Mouse (Mus musculus): Measurements from ENCODE around the gene Ephb1.

Gene Ephb1

GRCm38 (mm10) chr9:102354561-102354973 is at the start of gene Ephb1:
Gene Ephb1, minus strand, starts transcription at chr9:102354693.
- in situ Hi-C loops (cut with MboI, MseI), result loop anchor here (10.0 to 25.0 kb wide), 2 partner anchors 667 to 1040 kb away; no protein-coding TSS in a partner anchor

GRCm38 (mm10) chr9:102403086-102404021 is 48.9 kb upstream of the Ephb1 start:
- in situ Hi-C loops (cut with MboI, MseI), result loop anchor here (10.0 kb wide), 1 partner anchor 111 kb away; no protein-coding TSS in a partner anchor

DNA sequence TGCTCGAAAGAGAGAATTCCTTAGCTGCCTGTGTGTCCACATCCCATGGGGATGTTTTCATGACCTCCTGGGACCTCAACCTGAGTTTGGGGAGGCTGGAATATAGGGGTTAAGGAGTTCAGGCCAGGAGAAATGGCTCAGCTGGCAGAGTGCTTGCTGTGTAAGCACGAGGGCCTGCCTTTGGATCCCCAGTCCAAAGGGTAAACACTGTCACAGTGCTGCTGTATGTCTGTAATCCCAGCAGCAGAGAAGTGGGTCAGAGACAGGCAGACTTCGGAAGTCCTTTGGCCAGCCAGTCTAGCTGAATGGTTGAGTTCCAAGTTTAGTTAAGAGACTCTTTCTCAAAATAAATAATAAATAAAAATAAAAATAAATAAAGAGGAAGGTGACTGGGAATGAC is 48.2 kb upstream of the Ephb1 start:
- in situ Hi-C loops (cut with MboI, MseI), result loop anchor here (10.0 kb wide), 1 partner anchor 112 kb away; no protein-coding TSS in a partner anchor

- in situ Hi-C loops (cut with MboI, MseI), result no loop called here
Observed at GRCm38 (mm10) chr9:102388266-102388665, 33.8 kb upstream of the Ephb1 start.

DNA sequence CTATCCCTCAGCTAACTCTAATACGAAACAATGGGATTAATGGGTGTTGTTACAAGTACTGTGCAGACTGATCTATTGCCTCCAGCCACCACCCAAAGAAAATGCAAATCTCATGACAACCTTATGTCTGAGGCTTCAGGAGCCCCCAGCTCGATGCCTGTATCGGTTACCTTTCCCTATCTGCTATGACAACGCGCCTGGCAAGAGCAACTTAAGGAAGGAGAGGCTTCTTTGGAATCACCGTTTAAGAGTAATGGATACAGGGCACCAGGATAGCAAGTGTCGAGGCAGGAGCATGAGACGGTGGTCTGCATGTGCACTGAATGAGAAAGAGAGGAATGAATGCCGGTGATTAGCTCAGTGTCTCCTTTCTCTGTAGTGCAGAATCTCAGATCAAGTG is 32.3 kb upstream of the Ephb1 start:
- in situ Hi-C loops (cut with MboI, MseI), result no loop called here

- in situ Hi-C loops (cut with MboI, MseI), result no loop called here
Observed at GRCm38 (mm10) chr9:102380235-102380634, 25.7 kb upstream of the Ephb1 start.

DNA sequence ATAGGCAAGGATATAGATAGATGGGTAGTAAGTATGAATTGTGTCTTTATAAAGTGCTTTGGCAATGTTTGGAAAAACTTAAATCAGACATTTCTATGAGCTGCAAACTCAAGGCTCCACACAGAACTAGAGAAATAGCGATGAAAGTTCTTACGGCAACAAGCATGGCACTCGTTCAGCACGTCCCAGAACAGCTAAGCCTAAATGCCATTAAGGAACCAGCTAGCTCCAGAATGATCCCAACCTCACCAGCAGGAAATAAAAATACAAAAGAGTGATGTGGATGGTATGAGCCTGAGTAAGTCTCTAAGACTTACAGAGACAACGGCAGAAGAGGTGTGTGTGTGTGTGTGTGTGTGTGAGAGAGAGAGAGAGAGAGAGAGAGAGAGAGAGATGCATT is 20.2 kb upstream of the Ephb1 start:
- in situ Hi-C loops (cut with MboI, MseI), result loop anchor here (25.0 kb wide), 1 partner anchor 687 kb away; no protein-coding TSS in a partner anchor

GRCm38 (mm10) chr9:102373886-102374285 is 19.4 kb upstream of the Ephb1 start:
- in situ Hi-C loops (cut with MboI, MseI), result loop anchor here (25.0 kb wide), 1 partner anchor 687 kb away; no protein-coding TSS in a partner anchor

DNA sequence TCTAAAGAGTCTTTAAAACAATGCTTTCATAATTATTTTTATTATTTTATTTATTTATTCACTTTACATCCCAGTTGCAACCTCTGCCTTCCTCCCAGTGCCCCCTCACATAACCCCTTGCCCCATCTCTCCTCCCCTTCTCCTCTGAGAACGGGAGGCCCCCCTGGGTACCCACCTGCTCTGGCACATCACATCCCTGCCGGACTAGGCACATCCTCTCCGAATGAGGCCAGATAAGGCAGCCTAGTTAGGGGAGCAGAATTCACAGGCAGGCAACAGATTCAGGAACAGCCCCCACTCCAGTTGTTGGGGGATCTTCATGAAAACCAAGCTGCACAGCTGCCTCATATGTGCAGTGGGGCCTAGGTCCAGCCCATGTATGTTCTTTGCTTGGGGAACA is 17.4 kb upstream of the Ephb1 start:
- in situ Hi-C loops (cut with MboI, MseI), result loop anchor here (25.0 kb wide), 1 partner anchor 685 kb away; no protein-coding TSS in a partner anchor

DNA sequence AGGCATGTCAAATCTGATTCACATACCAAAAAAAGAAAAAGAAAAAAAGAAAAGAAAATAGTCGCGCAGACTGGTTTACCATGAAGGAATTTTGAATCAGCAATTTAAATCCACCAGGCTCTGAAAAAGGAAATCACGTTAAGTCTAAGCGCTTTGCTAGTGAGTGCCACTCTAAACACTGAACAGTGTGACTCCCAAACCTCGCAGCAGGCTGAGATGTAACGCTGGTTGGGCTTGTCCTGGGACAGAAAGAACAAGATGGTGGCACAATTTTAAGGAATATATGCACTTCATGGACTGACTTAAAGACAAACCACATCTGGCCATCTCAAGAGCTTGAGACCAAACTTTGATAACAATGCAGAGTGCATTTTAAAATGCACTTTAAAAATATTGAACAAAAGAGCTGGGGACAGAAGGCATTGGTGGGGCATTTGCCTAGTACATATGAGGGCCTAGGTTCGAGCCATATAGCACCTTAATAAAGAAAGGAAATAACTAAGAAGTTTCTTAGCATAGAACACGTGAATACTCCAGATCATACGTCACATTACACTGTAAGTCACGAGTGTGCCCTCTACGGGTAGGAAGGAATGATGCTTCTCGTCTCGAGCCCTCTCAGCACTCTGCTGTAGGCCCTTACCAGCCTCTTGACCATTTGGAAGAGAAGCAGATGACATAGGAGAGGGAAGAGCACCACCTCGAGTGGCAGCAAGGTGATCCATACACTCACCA is 16.7 kb upstream of the Ephb1 start:
- in situ Hi-C loops (cut with MboI, MseI), result loop anchor here (25.0 kb wide), 1 partner anchor 684 kb away; no protein-coding TSS in a partner anchor

DNA sequence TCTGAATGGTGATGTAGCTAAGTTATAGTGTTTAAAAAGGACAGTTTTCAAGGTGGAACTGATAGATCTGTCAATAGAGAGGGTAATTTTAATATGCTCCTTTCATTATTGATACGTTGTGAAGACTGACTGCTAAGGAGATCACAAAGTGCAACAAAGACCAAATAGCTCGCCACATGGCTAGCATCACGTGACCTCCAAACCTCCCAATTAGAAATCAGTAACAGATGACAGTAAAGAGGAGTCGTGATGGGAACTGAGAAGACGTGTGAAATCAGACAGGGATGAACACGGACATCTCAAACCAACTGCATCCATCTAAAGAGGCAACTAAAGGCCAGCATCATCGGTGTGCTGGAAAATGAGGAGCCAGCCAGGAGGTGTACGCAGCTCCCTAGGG is 15.6 kb upstream of the Ephb1 start:
- in situ Hi-C loops (cut with MboI, MseI), result loop anchor here (25.0 kb wide), 1 partner anchor 683 kb away; no protein-coding TSS in a partner anchor

GRCm38 (mm10) chr9:102369141-102369540 is 14.6 kb upstream of the Ephb1 start:
- in situ Hi-C loops (cut with MboI, MseI), result loop anchor here (25.0 kb wide), 1 partner anchor 682 kb away; no protein-coding TSS in a partner anchor

- in situ Hi-C loops (cut with MboI, MseI), result loop anchor here (25.0 kb wide), 1 partner anchor 680 kb away; no protein-coding TSS in a partner anchor
Observed at GRCm38 (mm10) chr9:102367796-102368195, 13.3 kb upstream of the Ephb1 start.

GRCm38 (mm10) chr9:102365536-102365935 is 11.0 kb upstream of the Ephb1 start:
- in situ Hi-C loops (cut with MboI, MseI), result loop anchor here (25.0 kb wide), 1 partner anchor 678 kb away; no protein-coding TSS in a partner anchor

DNA sequence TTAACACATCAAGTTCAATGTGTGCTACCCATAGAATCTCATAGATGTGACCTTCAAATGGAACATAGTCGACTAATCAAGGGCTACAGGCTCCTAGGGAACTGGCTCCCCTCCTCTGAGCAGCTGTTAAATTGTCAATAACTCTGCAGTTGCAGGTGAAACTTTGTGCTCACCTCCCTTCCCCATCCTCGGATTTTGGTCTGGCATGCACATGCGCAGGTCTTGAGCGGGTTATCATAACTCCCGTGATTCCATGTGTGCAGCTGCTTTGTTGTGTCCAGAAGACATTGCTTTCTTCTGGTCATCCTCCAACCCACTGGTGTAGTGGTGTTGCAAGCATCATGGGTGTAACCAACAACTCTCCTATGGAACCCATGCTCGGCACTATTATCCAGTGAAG is 4.8 kb upstream of the Ephb1 start:
- in situ Hi-C loops (cut with MboI, MseI), result loop anchor here (10.0 to 25.0 kb wide), 2 partner anchors 672 to 1045 kb away; no protein-coding TSS in a partner anchor

- in situ Hi-C loops (cut with MboI, MseI), result loop anchor here (10.0 to 25.0 kb wide), 2 partner anchors 671 to 1044 kb away; no protein-coding TSS in a partner anchor
Observed at GRCm38 (mm10) chr9:102358711-102359110, 4.2 kb upstream of the Ephb1 start.

GRCm38 (mm10) chr9:102358011-102358410 is 3.5 kb upstream of the Ephb1 start:
- in situ Hi-C loops (cut with MboI, MseI), result loop anchor here (10.0 to 25.0 kb wide), 2 partner anchors 671 to 1043 kb away; no protein-coding TSS in a partner anchor

DNA sequence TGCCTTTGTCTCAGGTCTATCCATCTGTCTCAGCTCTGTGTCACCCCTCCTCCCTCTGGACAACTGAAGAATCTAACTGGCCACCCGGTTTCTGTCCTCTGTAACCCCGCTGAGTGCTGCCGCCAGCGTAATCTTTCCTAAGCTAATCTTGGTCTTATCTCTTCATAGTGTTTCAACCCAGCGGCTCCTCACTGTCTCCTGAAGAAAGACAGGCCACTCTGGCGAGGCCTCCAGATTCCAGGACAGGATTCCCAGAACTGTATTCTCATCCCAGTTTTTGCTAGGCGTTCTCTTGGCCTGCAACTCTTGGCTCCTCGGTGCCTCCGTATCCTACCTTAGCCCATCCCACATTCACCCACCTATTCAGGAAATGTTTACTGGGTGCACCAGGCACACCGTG is 2.0 kb upstream of the Ephb1 start:
- in situ Hi-C loops (cut with MboI, MseI), result loop anchor here (10.0 to 25.0 kb wide), 2 partner anchors 669 to 1042 kb away; no protein-coding TSS in a partner anchor

DNA sequence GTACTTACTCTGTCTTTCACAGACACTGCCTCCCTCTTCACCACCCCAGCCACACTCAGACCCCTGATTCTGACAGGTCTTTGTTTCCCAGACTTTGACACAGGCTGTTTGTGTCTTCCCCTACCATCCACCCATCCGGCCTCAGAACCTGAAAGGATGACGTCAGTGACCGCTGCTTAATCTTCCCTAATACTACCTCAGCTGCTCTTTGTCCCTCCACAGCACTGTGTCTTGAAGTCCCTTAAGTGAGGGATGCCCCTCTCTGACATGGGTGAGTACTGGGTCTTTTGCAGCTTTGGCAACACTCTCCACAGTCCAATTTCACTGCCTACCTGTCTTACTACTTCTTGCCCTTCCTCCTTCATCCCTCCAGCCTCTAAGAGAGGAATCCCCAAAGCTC is 1.2 kb upstream of the Ephb1 start:
- in situ Hi-C loops (cut with MboI, MseI), result loop anchor here (10.0 to 25.0 kb wide), 2 partner anchors 668 to 1041 kb away; no protein-coding TSS in a partner anchor

DNA sequence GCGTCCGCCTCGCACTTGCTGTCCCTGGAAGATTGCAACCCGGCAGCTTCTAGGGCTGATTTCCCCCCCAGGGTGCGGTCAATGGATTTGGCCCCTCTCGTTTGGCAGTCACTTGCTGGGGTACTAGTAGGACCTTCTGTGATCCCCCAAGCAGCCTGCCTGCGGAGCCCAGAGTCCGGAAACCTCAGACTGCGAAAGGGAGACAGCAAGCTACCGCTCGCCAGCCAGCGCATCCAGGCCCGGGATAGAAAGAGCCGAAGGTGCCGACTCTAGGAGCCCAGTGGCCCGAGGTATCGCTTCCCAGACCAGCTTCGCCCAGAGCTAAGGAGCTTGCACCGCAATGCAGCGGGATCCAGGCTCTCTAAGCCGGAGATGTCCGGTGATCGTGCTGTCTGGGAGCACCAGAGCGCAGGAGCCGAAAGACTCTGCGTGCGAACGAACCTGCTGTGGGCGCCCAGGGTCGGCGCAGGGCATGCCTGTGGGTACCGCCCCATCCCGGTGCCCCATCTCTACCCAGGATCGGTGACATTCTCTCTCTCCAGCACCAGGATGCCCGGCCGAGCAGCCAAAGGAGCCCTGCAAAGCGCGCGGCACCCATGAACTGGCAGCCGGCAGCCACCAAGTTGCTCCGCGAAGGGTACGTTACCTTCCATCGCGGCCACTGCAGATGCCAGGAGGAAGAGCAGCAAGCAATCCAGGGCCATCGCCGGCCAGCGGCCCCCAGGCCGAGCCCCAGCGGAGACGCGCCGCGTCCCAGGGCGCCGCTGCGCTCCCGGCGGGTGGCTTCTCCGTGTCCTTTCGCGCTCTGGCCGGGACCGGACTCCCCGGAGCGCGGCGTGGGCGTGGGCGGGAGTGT is 629 bp downstream of the Ephb1 start:
- in situ Hi-C loops (cut with MboI, MseI), result loop anchor here (10.0 to 25.0 kb wide), 2 partner anchors 667 to 1039 kb away; no protein-coding TSS in a partner anchor
